Mouse (Mus musculus): ENCODE data around the gene Irx4.

GRCm38 (mm10) chr13:73306085-73306410 lies 45.8 kb downstream of the Irx4 start:
- no peak for TF ChIP-seq HCFC1 (IDR thresholded peaks at IDR 0.05; ENCODE audit: borderline replicate concordance, insufficient read depth, low read length)
- no peak for TF ChIP-seq ZNF384 (IDR thresholded peaks at IDR 0.05; ENCODE audit: low read depth, low read length)
- no peak for TF ChIP-seq CHD2 (IDR thresholded peaks at IDR 0.05; ENCODE audit: low read depth, low read length)
- TF ChIP-seq ZC3H11A (IDR thresholded peaks at IDR 0.05; ENCODE audit: borderline replicate concordance, low read depth, low read length), result no peak

Measured in ES-E14 (cell line).